Mouse (Mus musculus): ENCODE measurements at regions not wholly inside any gene's neighbourhood (a gene's known extent, or its start where the extent isn't known, plus 50 kb on each side); places are given as distances from the start of the nearest gene placed in this dataset.
A peak's percentile ranks its signal among the peaks of the same experiment; 100 is the strongest.

DNA sequence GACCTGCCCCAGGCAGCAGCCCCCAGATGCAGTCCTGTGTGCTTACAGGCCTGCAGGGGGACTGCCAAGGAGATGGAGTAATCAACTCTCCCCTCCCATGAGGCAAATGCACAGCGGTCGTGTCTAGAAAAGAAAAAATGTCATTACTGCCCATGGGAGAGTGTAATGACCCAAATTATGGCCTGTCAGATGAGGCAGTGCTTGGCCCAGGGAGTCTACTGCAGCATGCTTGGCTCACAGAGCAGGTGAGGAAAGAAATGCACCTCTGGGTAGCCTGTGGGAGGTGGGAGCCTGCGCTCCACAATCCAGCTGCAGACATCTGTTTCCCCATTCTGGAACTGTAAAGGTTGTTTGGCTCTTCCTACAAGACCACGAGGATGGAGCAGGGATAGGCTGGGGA lies 339.8 kb upstream of the Apob start:
- intact Hi-C loops (cut with DNase I), result no loop called here
- peak; percentile 7 to 16 for DNase-seq

DNA sequence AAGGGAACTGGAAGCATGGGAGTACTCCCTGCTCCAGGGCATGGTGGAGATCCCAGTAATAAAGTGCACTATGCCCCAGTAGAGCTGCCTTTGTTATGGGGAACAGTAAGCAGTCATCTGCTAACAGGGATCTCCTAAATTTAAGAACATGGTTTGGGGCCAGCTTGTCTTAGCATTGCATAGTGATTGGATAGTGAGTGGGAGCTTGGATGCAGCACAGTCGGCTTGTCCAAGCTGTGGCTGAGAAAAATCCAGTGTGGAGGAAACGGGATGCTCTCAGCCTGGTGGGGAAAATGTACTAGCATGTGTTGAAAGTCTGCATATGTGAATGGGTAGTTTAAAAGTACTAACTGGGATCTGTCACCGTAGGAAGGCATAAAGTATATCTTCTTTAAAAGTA lies 326.6 kb upstream of the Apob start:
- intact Hi-C loops (cut with DNase I), result no loop called here
- no peak for DNase-seq

DNA sequence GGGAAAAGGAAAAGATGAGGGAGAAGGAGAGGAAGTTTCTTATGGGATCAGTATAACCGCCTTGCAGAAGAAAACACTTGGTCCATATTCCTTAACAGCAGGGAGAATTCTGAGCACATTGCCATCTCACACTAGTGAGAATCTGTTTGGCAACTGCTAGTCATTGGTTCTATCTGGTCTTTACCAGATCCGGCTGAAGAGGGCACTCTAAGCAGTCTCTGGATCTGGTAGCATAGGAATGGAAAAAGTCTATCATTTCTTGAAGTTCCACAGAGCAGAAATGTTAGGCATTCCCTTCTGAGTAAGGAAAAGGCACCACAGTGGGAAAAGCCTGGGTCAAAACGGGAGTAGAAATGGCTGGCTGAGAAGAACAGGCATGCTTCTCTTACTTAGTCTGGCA lies 315.4 kb upstream of the Apob start:
- DNase-seq, result no peak
- intact Hi-C loops (cut with DNase I), result no loop called here

DNA sequence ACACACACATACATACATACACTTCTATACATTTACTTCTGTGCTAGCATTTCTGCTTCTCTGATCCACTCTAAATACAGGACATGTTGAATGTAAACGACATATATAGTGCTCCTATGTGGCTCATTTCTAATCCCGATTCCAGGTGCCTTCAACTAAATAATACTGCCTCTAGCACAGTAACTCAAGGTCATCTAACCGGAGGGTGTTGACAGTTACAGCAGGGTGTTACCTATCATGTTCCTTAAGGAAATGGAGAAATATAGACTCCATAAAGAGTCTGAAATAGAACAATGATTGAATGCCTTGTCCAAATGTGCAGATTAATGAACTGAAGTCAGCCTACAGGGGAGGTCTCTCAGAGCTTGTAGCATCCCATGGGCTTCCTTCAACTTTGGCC lies 307.3 kb upstream of the Apob start:
- intact Hi-C loops (cut with DNase I), result no loop called here
- no peak for DNase-seq

DNA sequence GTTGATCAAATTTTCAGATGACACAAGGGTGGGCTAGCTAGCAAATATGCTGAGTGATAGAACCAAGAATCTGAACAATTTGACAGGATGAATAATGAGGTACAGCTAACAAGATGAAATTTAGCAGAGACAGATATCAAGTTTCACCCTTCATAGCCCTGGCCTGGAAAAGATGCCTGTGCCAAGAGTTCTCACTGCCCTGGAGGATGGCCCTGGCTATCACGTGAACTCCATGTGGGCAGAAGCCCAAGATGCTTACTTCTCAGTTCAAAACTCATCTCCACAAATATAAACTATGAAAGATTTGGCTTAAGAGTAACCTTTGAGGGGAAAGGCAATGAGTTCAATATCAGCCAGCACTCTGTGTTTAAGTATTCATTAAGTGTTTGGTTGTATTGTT lies 306.9 kb upstream of the Apob start:
- intact Hi-C loops (cut with DNase I), result no loop called here
- DNase-seq, result no peak

DNA sequence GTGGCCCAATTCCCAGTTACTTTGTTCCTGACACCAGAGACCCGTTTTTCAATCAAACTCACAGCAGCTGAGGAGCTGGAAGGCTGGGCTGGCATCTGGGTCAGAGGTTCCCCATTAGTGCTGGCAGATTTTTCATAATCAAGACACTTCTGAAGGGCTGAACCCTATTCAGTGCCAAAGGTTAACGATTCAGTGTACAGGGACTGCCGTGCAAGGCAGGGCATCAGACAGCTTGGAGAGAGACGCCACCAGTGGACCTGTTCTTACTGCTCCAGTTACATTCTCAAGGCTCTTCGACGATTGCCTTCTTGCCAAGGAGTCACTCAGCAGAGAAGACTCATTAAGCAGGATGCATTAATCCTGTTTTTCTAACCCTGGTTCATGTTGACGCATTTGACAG lies 285.5 kb upstream of the Apob start:
- intact Hi-C loops (cut with DNase I), result no loop called here
- no peak for DNase-seq

DNA sequence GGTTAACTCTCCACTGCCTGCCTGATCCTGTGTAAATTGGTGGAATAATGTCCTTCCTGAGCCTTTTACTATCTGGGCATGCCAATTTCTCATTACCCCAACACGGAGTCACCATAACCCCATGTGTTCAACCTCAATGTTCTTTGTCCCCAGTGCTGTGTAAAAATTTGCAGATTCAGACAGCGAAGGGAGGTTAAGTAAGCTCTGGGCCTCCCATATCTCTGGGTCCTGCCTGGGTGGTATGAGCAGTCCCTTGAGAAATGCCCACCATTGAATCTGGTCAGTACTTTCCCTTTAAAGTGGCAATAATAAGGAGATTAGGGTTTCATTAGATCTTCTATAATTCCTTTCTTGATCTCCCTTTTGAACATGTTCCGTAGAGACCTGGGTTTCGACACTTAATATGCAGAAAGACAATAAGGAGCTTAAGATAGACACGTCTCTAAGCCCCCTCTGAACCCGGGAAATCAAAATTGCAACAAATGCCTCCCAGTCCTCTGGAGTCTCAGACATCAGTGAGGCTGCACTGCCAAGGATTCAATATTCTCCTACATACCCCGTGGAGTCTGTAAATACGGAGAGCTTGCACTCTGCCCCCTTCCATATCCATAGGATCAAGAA lies 279.0 kb upstream of the Apob start:
- no peak for DNase-seq
- intact Hi-C loops (cut with DNase I), result no loop called here

DNA sequence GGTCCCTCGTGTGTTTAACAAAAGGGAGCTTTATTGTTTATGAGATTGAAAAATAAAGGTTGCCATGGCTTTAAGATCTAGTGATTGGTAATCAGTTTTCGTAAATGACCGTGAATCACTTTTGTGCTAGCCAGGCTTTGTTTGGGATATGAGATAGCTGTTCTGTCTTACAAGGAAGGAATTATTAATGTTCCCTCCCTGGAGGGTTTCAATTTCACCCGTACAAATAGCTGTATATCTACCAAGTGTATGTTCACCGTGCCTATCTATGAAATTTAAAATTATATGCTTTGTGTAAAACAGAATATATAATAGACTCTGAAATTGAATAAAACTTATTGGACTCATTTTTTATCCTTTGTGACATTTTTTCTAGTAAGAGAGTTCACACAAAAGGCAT lies 268.3 kb upstream of the Apob start:
- DNase-seq, result no peak
- intact Hi-C loops (cut with DNase I), result no loop called here

DNA sequence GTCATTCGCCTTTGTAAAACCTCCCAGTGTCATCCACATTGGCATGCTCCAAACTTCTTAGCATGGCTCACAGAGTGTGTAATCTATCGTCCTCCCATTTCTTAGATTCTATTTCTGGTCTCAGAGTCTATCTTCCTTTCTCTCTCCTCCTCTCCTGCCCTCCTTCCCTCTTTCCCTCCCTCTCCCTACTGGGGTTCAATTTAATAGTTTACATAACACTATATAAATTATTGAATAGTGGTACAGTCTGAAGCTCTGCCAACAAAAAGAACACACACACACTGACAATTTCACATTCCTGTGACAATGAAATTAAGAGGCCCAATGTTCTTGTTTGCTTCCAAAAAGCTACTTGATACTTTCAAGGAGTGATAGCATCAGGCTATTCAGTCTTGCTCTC lies 267.6 kb upstream of the Apob start:
- intact Hi-C loops (cut with DNase I), result no loop called here
- DNase-seq, result no peak

DNA sequence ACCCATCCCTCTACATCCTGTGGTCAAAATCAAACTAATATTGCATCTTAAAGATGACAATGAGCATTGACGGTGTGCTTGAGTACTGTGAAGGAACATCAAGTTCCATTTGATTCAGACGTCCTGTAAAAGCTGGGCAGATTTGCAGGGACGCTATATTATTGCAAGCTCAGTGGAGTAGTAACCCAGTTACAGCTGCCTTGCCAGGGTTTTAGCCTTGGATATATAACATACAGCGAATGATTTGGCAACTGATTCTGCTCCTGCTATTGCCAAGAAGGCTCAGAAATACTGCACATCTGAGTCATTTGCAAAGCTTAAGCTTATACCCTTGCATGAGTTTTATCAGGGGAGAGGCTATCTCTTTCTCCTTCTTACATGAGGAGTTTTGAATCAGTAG lies 262.4 kb upstream of the Apob start:
- intact Hi-C loops (cut with DNase I), result no loop called here
- no peak for DNase-seq

DNA sequence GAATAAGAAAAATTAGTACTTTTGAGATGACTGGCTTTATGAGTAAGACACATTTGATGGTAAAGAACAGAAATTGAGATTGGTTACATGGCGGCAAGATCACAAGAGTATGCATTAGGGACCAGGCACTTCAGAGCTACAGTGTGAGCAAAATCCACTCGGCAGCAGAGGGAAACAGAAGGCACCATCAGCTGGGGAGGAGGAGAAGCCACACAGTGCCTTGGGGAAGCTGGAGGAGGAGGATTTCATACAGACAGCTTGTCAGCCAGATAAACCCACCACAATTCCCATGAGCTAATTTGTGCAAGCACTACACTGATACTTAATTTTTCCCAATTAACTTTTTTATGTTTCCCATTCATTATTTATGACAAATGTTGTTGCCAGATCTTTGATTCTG lies 258.9 kb upstream of the Apob start:
- no peak for DNase-seq
- intact Hi-C loops (cut with DNase I), result no loop called here

DNA sequence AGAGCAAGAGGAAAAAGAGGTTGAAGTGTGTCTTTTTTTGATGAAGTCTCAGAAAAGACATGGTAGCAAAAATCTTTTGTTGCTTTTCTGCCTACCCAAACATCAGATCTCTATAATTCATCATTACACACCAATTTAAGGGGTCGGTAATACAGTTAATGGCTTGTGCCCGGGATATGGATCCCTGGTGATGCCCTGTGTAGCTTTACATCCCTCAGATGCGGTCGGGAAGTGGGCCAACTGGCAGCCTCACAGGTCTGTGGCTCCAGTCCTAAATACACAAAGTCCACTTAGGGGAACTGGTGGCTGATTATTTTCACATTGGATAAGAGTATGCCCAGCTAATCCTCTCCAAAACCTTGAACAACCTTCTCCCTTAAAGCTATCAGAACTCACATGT lies 258.4 kb upstream of the Apob start:
- no peak for DNase-seq
- intact Hi-C loops (cut with DNase I), result no loop called here

DNA sequence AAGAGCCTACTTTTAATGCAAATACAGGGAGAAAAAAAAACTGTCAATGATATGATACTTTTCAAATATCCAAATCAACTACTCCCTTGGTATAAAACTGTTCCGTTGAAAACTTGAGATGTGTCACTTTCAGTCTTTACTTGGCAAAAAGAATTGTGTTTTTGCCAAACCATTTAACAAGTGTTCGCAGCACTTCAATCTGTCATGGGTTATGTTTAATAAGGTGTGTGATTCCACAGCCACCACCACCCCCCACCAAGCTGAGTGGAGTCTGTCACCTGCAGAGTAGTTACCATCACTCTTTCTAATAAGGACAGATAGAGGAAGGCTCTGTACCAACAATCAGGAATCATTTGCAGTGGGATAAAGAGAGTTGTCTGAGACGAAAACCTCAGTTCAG lies 252.5 kb upstream of the Apob start:
- intact Hi-C loops (cut with DNase I), result no loop called here
- no peak for DNase-seq

DNA sequence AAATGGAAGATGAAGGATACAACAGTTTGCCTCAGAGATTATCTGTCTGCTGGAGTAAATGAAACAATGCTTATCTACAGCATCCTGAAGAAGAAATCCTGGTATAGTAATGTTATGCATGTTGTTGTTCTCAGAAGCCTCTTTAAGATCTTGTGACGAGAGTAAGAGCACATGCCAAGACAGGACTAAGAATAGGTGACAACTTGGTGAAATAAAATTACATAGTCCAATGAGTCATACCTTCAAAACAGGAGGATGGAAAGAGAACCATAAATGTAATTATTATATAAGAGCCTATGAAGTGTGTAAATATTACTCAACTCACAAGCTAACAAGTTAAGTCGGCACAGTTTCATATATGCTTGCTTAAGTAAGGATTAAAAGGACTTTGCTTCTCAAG lies 239.4 kb upstream of the Apob start:
- no peak for DNase-seq
- intact Hi-C loops (cut with DNase I), result no loop called here

DNA sequence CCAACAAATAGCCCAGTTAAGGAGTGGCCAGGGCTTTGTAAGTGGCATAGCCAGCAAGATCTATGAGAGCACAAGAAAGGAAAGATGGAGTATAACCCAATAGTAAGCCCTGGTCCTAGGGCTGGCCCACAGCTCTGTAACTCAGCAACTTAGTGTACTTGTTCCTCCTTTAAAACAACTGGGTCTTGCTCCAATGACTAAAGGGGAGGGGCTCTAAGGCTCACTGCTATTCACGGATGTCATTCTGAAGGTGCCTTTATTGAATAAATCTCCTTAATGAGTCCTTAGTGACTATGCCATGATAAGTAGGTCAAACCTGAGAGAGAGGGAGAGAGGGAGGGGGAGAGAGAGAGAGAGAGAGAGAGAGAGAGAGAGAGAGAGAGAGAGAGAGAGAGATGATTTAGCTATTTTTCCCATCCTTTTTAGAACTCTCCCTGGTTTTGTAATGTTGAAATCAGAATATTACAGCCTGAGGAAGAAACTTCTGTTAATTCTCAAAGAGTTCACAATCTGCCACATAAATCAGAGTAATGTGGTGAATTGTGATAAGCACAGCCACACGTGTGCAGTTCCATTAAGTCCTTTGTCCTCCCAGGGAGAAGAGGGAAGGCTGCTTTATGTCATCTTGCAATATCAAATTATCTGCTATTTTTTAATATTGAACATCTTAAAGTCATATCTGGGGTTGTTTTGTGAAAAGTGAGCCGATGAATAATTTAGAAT lies 238.7 kb upstream of the Apob start:
- no peak for DNase-seq
- intact Hi-C loops (cut with DNase I), result no loop called here

DNA sequence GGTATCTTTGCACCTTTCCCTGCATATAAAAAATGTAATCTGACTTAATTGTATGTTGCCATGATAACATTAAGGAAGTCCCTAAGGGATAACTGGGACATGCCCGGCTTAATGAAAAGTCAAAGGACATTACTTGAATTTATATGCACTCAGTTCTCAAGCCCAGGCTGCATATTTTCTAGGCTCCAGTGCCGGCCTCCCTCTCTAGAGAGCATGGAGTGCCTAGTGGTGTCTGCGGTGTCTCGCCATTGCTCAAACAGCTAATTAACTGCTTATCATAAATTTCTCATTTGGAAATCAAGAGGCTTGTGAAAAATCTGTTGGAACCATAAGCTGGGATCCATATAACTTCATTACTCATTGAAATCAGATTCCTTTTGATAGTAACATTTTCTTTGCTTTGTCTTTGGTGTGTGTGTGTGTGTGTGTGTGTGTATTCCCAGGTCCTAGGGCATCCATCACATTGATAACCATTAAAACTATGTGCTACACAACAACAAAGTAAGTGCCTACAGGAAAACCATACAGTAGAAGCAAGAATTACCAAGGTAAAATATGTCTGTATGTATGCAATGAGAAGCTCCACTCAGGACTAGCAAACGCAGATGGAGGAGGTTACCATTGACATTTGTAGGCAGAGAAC lies 238.0 kb upstream of the Apob start:
- DNase-seq, result no peak
- intact Hi-C loops (cut with DNase I), result no loop called here

DNA sequence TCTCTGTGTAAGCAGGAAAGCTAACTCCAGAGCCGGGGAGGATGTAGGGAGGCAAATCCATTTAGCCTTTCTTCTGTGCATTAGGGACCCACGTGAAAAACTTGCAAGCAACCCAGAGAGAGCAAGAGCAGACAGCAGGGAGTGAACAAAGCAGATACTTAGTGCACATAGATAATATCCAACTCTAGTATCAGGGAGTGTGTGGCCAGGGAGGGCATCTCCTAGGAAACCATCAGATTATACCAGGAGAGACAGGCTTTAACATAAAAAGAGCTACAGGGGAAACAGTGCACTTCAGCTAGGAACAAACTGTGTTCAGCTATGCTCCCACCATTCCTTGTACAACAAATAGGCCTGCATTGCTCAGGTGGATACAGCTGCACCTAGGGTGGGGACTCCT lies 230.7 kb upstream of the Apob start:
- intact Hi-C loops (cut with DNase I), result no loop called here
- no peak for DNase-seq

DNA sequence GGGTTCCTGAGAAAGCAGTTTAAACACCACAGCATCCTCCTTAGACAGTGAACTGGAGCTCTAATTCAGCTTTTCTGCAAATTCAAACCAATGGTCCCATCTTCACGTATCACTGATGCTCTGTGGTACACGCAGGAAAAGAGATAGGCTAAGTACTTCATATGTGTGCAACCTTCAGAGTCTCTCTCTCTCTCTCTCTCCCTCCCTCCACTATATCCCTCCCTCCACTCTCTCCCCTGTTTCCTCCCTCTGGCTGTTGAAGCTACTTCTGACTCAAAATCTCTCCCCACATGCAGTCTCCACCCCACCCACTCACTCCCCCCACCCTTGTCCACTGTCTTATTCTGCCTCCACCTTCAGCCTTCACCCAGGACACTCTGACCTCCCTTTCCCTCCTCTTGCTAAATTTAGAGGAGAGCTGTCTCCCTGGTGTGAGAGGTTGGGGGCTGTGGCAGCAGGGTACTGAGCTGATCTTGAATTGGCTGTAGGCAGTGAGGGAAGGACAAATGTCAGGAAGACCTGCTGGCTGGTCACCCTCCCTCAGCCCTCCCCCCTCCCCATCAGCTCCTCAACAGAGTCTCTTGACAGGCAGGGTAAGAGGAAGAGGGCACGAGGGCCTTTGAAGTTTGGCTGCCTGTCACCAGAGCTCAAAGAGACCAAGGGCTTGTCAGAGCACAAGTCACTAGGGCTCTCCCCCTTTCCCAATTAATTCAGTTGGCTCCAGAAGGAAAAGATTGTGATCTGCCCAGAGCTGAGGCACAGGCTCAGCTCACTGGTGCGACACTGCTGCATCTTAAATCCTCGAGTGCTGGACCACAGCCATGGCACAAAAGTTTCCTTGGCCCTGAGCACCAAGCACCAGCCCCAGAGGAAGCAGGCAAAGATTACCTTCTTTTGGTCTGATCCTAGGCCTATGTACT lies 227.9 kb upstream of the Apob start:
- intact Hi-C loops (cut with DNase I), result no loop called here
- DNase-seq, result no peak

DNA sequence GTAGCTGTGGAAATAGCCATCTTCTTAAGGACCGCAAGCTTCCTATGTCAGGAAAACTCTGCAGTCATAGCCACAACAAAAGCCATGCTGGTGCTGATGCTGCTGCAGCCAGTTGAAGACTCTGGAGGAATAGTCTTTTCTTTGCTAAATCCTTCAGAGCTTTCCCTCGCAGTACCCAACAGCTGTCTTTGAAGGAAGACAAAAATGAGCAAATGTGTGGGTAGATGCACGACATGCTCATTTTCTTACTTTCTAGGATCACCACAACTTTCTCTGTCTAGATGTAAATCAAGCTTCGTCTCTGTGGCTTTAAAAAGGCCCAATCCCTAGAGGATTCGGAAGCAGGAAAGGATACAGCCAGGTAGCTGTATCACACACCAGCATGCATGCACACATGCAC lies 222.6 kb upstream of the Apob start:
- intact Hi-C loops (cut with DNase I), result no loop called here
- no peak for DNase-seq

DNA sequence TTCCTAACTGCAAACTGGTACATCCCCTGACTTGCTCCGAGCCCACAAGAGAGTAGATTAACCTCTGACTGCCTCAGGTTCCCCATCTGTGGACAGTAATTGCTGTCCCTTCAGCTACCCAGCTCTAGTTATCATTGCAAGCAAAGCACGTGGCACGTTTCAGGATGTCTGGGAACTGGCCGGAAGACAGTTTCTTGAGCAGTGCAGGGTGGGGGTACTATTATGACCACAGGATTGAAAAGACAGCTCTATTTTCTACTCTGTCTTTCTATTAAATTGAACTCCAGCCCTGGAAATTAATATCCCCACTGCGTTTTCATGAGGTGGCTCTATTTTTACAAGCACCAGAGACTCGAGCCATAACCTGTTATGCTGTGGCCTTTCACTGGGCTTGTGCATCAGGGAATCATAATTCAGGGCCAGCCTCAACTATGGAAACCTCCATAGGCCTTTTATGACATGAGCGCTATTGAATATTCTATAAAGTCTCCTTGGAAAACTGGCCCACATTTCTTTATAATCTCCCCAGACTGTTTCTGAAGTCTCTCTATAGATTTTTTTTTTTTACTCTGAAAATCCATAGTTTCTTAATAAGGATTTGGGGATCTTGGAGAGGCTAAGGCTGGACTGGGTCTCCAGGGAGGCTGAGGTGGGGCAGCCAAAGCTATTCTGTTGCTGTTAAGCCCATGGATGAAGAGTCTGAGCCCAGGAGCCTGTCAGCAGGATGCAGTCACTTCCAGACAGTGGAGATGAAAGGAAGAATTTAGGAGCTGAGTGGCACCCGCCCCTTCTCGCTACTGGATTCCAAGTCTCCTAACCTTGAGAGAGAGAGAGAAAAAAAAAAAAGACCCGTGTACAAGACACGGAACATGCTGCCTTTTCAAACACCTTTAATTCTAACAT lies 212.4 kb upstream of the Apob start:
- DNase-seq, result no peak
- intact Hi-C loops (cut with DNase I), result no loop called here
